Mouse (Mus musculus) CH12.LX (cell line): ENCODE results near the gene Senp7. TPM values are rescaled to one million over a fixed set of nuclear protein-coding genes. Genes with fewer than 3 reads are reported as not detected.
A peak's percentile ranks its signal among the peaks of the same experiment; 100 is the strongest.

Source experiments
- DNase-seq: peaks from one replicate; pipeline ENCODE4 v3.0.0-alpha.2; 2013; ENCODE audit errors: extremely low read depth
- H3K27ac ChIP-seq: 2 replicates; pipeline ENCODE4 v1.5.1; 2012; ENCODE audit warnings: low read depth, mild to moderate bottlenecking, control low read depth, moderate library complexity; ENCODE audit not compliant: insufficient read depth
- H3K27me3 ChIP-seq: replicated peaks from 2 replicates; pipeline ENCODE3; 2012; ENCODE audit warnings: inconsistent platforms
- H3K36me3 ChIP-seq, 2 experiments: replicated peaks in 1 of 2; 2 replicates each; pipeline versions ENCODE3 to v1.6.1; 2012; ENCODE audit warnings: inconsistent platforms in 1 of 2, low read length in 1 of 2, mild to moderate bottlenecking in 1 of 2, mixed read lengths in 1 of 2, moderate library complexity in 1 of 2; ENCODE audit not compliant: control insufficient read depth in 1 of 2, insufficient read depth in 1 of 2
- H3K4me1 ChIP-seq, 2 experiments: 2 replicates each; pipeline ENCODE4 v1.6.1; 2012; ENCODE audit warnings: inconsistent platforms in 1 of 2, moderate library complexity in 1 of 2; ENCODE audit not compliant: insufficient read depth in 2 of 2, control insufficient read depth in 1 of 2
- H3K4me2 ChIP-seq: 2 replicates; pipeline ENCODE4 v1.6.1; 2012; ENCODE audit warnings: low read depth, mild to moderate bottlenecking, control low read depth; ENCODE audit not compliant: poor library complexity, insufficient read depth, severe bottlenecking
- H3K4me3 ChIP-seq, 3 experiments: fragments of 150-350 bp in 1 of 3; sonication (generic) in 1 of 3; replicated peaks in 1 of 3; 2 replicates each; pipeline versions ENCODE3 to v1.5.1; 2011 to 2012; ENCODE audit warnings: low read depth in 2 of 3, low read length in 2 of 3, mild to moderate bottlenecking in 2 of 3, moderate library complexity in 2 of 3, control low read depth in 1 of 3, improper control_type of control experiment in 1 of 3, inconsistent platforms in 1 of 3, mixed read lengths in 1 of 3; ENCODE audit not compliant: poor library complexity in 1 of 3
- H3K79me2 ChIP-seq: replicated peaks from 2 replicates; pipeline ENCODE4 v1.6.1; 2012; ENCODE audit warnings: mild to moderate bottlenecking, moderate library complexity; ENCODE audit not compliant: control insufficient read depth, poor library complexity, insufficient read depth, severe bottlenecking; ENCODE audit errors: extremely low read depth
- H3K9ac ChIP-seq: 2 replicates; pipeline ENCODE4 v1.6.1; 2012; ENCODE audit warnings: low read depth, mild to moderate bottlenecking, control low read depth, moderate library complexity; ENCODE audit not compliant: insufficient read depth
- H3K9me3 ChIP-seq: replicated peaks from 2 replicates; pipeline ENCODE3; 2012; ENCODE audit warnings: low read length, inconsistent platforms, mixed read lengths
- BHLHE40 ChIP-seq: IDR thresholded peaks from 2 replicates; pipeline ENCODE4 v1.6.1; 2011; ENCODE audit warnings: mild to moderate bottlenecking, low read depth, low read length, improper control_type of control experiment
- CHD1 ChIP-seq: IDR thresholded peaks from 2 replicates; pipeline ENCODE4 v1.6.1; 2012; ENCODE audit warnings: low read depth, low read length, improper control_type of control experiment, inconsistent platforms
- CTCF ChIP-seq, 2 experiments: IDR thresholded peaks in 1 of 2; conservative IDR thresholded peaks in 1 of 2; 2 replicates each; pipeline ENCODE4 v1.5.1; 2011 to 2012; ENCODE audit warnings: low read depth in 2 of 2, low read length in 2 of 2, improper control_type of control experiment in 1 of 2, inconsistent platforms in 1 of 2, mild to moderate bottlenecking in 1 of 2, moderate library complexity in 1 of 2
- ETS1 ChIP-seq: conservative IDR thresholded peaks from 2 replicates; pipeline ENCODE4 v1.6.1; 2012; ENCODE audit warnings: low read depth, mild to moderate bottlenecking, inconsistent platforms, low read length, improper control_type of control experiment, moderate library complexity
- MEF2A ChIP-seq: IDR thresholded peaks from 2 replicates; pipeline ENCODE4 v1.6.1; 2014; ENCODE audit warnings: low read depth, mild to moderate bottlenecking, inconsistent platforms, low read length, improper control_type of control experiment, borderline replicate concordance
- POLR2A ChIP-seq: IDR thresholded peaks from 2 replicates; pipeline ENCODE4 v1.6.1; 2011; ENCODE audit warnings: low read depth, mild to moderate bottlenecking, improper control_type of control experiment, low read length
- POLR2AphosphoS2 ChIP-seq: IDR thresholded peaks from 2 replicates; pipeline ENCODE4 v1.6.1; 2011; ENCODE audit warnings: low read depth, low read length, improper control_type of control experiment
- RCOR1 ChIP-seq: conservative IDR thresholded peaks from 2 replicates; pipeline ENCODE4 v1.6.1; 2012; ENCODE audit warnings: low read depth, mild to moderate bottlenecking, inconsistent platforms, low read length, improper control_type of control experiment
- UBTF ChIP-seq: IDR thresholded peaks from 2 replicates; pipeline ENCODE4 v1.6.1; 2012; ENCODE audit warnings: low read depth, mild to moderate bottlenecking, inconsistent platforms, low read length, improper control_type of control experiment, moderate library complexity
- ZC3H11A ChIP-seq: IDR thresholded peaks from 2 replicates; pipeline ENCODE4 v1.6.1; 2012; ENCODE audit warnings: low read depth, mild to moderate bottlenecking, inconsistent platforms, low read length, improper control_type of control experiment
- ZMIZ1 ChIP-seq: IDR thresholded peaks from 2 replicates; pipeline ENCODE4 v1.6.1; 2012; ENCODE audit warnings: low read depth, mild to moderate bottlenecking, inconsistent platforms, low read length, improper control_type of control experiment
- ZNF384 ChIP-seq: IDR thresholded peaks from 2 replicates; pipeline ENCODE4 v1.6.1; 2012; ENCODE audit warnings: low read depth, low read length, improper control_type of control experiment, inconsistent platforms
- dilution Hi-C: fragments of 300-500 bp; cut with MboI; formaldehyde crosslinking; loops from 2 replicates; pipeline ENCODE4 v1.14.3; 2020; ENCODE audit warnings: low sequenced_read_pairs; ENCODE audit not compliant: extremely low pct_unique_long_range_greater_than_20kb, extremely low pct_ligation_motif_present
- in situ Hi-C: fragments of 300-500 bp; cut with MboI; formaldehyde crosslinking; loops from 3 replicates; pipeline ENCODE4 v1.14.3; 2019; ENCODE audit warnings: low sequenced_read_pairs, low pct_ligation_motif_present, low pct_unique_long_range_greater_than_20kb, mixed read lengths
- polyA plus RNA-seq: library from polyadenylated mRNA; unstranded; fragments of >175 nt; gene quantifications from 2 replicates; pipeline ENCODE4 v1.2.1, GENCODE M21; 2012; ENCODE audit warnings: low read depth; ENCODE audit not compliant: insufficient read length
- total RNA-seq, 2 experiments: library from RNA; depleted of rRNA; stranded (reverse); fragments of 300-350 nt in 1 of 2; fragments of >200 nt in 1 of 2; gene quantifications; 2 replicates each; pipeline ENCODE4 v1.2.3; 2012 to 2014

Gene Senp7
- total and polyA plus RNA-seq, 3 experiments, result 12.3 to 26.4 (median 15.5) TPM

DNA sequence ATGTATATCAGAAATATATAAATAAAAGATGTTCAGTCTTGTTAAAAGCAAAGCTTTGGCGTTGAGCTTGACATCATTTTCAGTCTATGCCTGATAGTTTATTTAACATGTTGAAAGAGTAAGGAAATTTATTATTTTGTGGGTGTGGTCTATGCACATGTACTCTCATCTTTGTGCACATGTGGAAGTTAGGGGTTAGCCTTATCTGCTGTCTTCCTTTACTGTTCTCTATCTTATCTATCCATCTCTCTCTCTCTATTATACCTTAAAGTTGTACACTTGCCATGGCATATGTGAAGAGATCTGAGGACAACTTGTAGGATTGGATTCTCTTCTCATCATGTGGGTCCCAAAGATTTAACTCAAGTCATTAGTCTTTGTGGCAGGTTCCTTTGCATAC is 39.3 kb upstream of the Senp7 start:
- Histone ChIP-seq H3K4me1 (peaks cover 0 to 3% of the 10 kb centered on the region in 2 experiments; a peak in 2 of 4 replicates), H3K9ac (no peak overlapping the region), H3K79me2 (no peaks in the 10 kb centered on the region; the same call in 1 of the 2 replicates), H3K27ac (no peak overlapping the region), H3K4me2 (no peak overlapping the region), H3K9me3 (peaks cover 4% of the 10 kb centered on the region), H3K36me3 (peaks cover 37 to 82% of the 10 kb centered on the region in 2 experiments), H3K27me3 (no peaks in the 10 kb centered on the region), H3K4me3 (no peak overlapping the region)
- no peak for DNase-seq
- in situ Hi-C loops (no loop called here), dilution Hi-C loops (no loop called here)
- no peak for TF ChIP-seq BHLHE40
- TF ChIP-seq ZNF384, result no peak
- TF ChIP-seq RCOR1, result no peak
- no peak for TF ChIP-seq MEF2A
- no peak for TF ChIP-seq CHD1
- no peak for TF ChIP-seq UBTF
- TF ChIP-seq, all 38 proteins: peak for 0

DNA sequence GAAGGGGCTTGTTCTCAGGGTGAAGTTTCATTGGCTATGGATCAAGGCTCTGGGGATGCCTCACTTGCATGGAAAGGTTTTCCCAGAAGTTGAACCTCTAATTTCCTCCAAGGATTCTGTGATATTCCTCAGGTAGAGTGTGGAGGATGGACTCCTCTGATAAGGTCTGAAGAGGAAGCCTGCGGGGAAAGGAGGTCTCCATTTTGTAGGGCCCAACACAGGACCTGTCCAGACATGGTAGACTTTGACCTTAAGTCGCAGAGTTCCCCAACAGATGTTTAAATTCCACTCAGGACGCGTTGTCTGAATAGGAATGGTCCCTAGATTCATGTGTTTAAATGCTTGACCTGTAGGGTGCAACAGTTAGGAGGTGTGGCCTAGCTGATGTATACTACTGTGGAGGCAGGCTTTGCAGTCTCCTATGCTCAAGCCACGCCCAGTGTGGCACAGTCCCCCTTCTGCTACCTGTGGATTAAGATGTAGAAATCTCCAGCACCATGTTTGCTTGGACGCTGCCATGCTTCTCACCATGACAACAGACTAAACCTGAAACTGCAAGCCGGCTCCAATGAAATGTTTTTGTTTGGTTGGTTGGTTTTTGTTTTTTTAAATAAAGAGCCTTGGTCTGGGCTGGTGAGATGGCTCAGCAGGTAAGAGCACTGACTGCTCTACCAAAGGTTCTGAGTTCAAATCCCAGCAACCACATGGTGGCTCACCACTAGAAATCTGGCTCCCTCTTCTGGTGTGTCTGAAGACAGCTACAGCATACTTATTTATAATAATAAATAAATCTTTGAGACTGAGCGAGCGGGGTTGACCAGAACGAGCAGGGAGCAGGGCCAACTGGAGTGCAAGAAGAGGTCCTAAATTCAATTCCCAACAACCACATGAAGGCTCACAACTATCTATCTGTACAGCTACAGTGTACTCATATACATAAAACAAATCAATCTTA is 35.1 kb upstream of the Senp7 start:
- peaks cover 31 to 73% of the 10 kb centered on the region in 2 experiments for H3K36me3 ChIP-seq
- peaks cover 0 to 3% of the 10 kb centered on the region in 2 experiments; a peak in 2 of 4 replicates for H3K4me1 ChIP-seq
- no peaks in the 10 kb centered on the region for H3K27me3 ChIP-seq
- no peak for DNase-seq
- H3K9me3 ChIP-seq, result peaks cover 4% of the 10 kb centered on the region
- dilution Hi-C loops (no loop called here), in situ Hi-C loops (no loop called here)
- no peak overlapping the region for H3K4me3 ChIP-seq
- H3K27ac ChIP-seq, result no peak overlapping the region
- no peaks in the 10 kb centered on the region; the same call in 1 of the 2 replicates for H3K79me2 ChIP-seq
- H3K9ac ChIP-seq, result no peak overlapping the region
- TF ChIP-seq ZMIZ1, result peak; percentile 34; the same call in 1 of the 2 replicates
- 0 out of 4 replicates have a peak, but pooled peaks of 1 of the 2 experiments have one; percentile 23 for TF ChIP-seq CTCF (conservative IDR thresholded peaks at IDR 0.05 in 1 of 2, IDR thresholded peaks at IDR 0.05 in 1 of 2; ENCODE audit: low read depth in 2 of 2, low read length in 2 of 2)
- TF ChIP-seq RCOR1, result no peak
- H3K4me2 ChIP-seq, result no peak overlapping the region

GRCm38 (mm10) chr16:56014076-56014475 is 34.1 kb upstream of the Senp7 start:
- Histone ChIP-seq H3K4me1 (peaks cover 0 to 3% of the 10 kb centered on the region in 2 experiments; a peak in 2 of 4 replicates), H3K36me3 (peaks cover 37 to 76% of the 10 kb centered on the region in 2 experiments), H3K9me3 (peaks cover 4% of the 10 kb centered on the region), H3K4me2 (no peak overlapping the region), H3K27ac (no peak overlapping the region), H3K9ac (no peak overlapping the region), H3K27me3 (no peaks in the 10 kb centered on the region), H3K4me3 (no peak overlapping the region), H3K79me2 (peaks cover 5% of the 10 kb centered on the region; the same call in 1 of the 2 replicates)
- dilution Hi-C loops, result no loop called here
- DNase-seq, result no peak
- TF ChIP-seq POLR2AphosphoS2, result peak; percentile 93
- TF ChIP-seq RCOR1, result no peak
- no peak for TF ChIP-seq ETS1
- no peak for TF ChIP-seq ZC3H11A
- TF ChIP-seq POLR2A, result 0 out of 2 replicates have a peak, but pooled peaks have one; percentile 26
- in situ Hi-C loops, result no loop called here
